Mouse (Mus musculus) CH12.LX (cell line): ENCODE data around the gene Tmem239. TPM values are rescaled to one million over a fixed set of nuclear protein-coding genes. Genes with fewer than 3 reads are reported as not detected.

ENCODE experiments used
- DNase-seq: peaks from one replicate; pipeline ENCODE4 v3.0.0-alpha.2; 2013; ENCODE audit errors: extremely low read depth
- H3K27ac ChIP-seq: 2 replicates; pipeline ENCODE4 v1.5.1; 2012; ENCODE audit warnings: low read depth, mild to moderate bottlenecking, control low read depth, moderate library complexity; ENCODE audit not compliant: insufficient read depth
- H3K27me3 ChIP-seq: replicated peaks from 2 replicates; pipeline ENCODE3; 2012; ENCODE audit warnings: inconsistent platforms
- H3K36me3 ChIP-seq, 2 experiments: replicated peaks in 1 of 2; 2 replicates each; pipeline versions ENCODE3 to v1.6.1; 2012; ENCODE audit warnings: inconsistent platforms in 1 of 2, low read length in 1 of 2, mild to moderate bottlenecking in 1 of 2, mixed read lengths in 1 of 2, moderate library complexity in 1 of 2; ENCODE audit not compliant: control insufficient read depth in 1 of 2, insufficient read depth in 1 of 2
- H3K4me1 ChIP-seq, 2 experiments: 2 replicates each; pipeline ENCODE4 v1.6.1; 2012; ENCODE audit warnings: inconsistent platforms in 1 of 2, moderate library complexity in 1 of 2; ENCODE audit not compliant: insufficient read depth in 2 of 2, control insufficient read depth in 1 of 2
- H3K4me2 ChIP-seq: 2 replicates; pipeline ENCODE4 v1.6.1; 2012; ENCODE audit warnings: low read depth, mild to moderate bottlenecking, control low read depth; ENCODE audit not compliant: poor library complexity, insufficient read depth, severe bottlenecking
- H3K4me3 ChIP-seq, 3 experiments: fragments of 150-350 bp in 1 of 3; sonication (generic) in 1 of 3; replicated peaks in 1 of 3; 2 replicates each; pipeline versions ENCODE3 to v1.5.1; 2011 to 2012; ENCODE audit warnings: low read depth in 2 of 3, low read length in 2 of 3, mild to moderate bottlenecking in 2 of 3, moderate library complexity in 2 of 3, control low read depth in 1 of 3, improper control_type of control experiment in 1 of 3, inconsistent platforms in 1 of 3, mixed read lengths in 1 of 3; ENCODE audit not compliant: poor library complexity in 1 of 3
- H3K79me2 ChIP-seq: replicated peaks from 2 replicates; pipeline ENCODE4 v1.6.1; 2012; ENCODE audit warnings: mild to moderate bottlenecking, moderate library complexity; ENCODE audit not compliant: control insufficient read depth, poor library complexity, insufficient read depth, severe bottlenecking; ENCODE audit errors: extremely low read depth
- H3K9ac ChIP-seq: 2 replicates; pipeline ENCODE4 v1.6.1; 2012; ENCODE audit warnings: low read depth, mild to moderate bottlenecking, control low read depth, moderate library complexity; ENCODE audit not compliant: insufficient read depth
- H3K9me3 ChIP-seq: replicated peaks from 2 replicates; pipeline ENCODE3; 2012; ENCODE audit warnings: low read length, inconsistent platforms, mixed read lengths
- BHLHE40 ChIP-seq: IDR thresholded peaks from 2 replicates; pipeline ENCODE4 v1.6.1; 2011; ENCODE audit warnings: mild to moderate bottlenecking, low read depth, low read length, improper control_type of control experiment
- CHD1 ChIP-seq: IDR thresholded peaks from 2 replicates; pipeline ENCODE4 v1.6.1; 2012; ENCODE audit warnings: low read depth, low read length, improper control_type of control experiment, inconsistent platforms
- CTCF ChIP-seq, 2 experiments: IDR thresholded peaks in 1 of 2; conservative IDR thresholded peaks in 1 of 2; 2 replicates each; pipeline ENCODE4 v1.5.1; 2011 to 2012; ENCODE audit warnings: low read depth in 2 of 2, low read length in 2 of 2, improper control_type of control experiment in 1 of 2, inconsistent platforms in 1 of 2, mild to moderate bottlenecking in 1 of 2, moderate library complexity in 1 of 2
- E2F4 ChIP-seq: IDR thresholded peaks from 2 replicates; pipeline ENCODE4 v1.6.1; 2011; ENCODE audit warnings: low read depth, low read length, improper control_type of control experiment; ENCODE audit not compliant: insufficient replicate concordance
- ELF1 ChIP-seq: IDR thresholded peaks from 2 replicates; pipeline ENCODE4 v1.6.1; 2014; ENCODE audit warnings: low read depth, mild to moderate bottlenecking, inconsistent platforms, low read length, improper control_type of control experiment
- GABPA ChIP-seq: IDR thresholded peaks from 2 replicates; pipeline ENCODE4 v1.6.1; 2012; ENCODE audit warnings: low read depth, low read length, improper control_type of control experiment, inconsistent platforms; ENCODE audit not compliant: insufficient replicate concordance
- IRF4 ChIP-seq: IDR thresholded peaks from 2 replicates; pipeline ENCODE4 v1.6.1; 2014; ENCODE audit warnings: low read depth, mild to moderate bottlenecking, inconsistent platforms, low read length, improper control_type of control experiment
- MAFK ChIP-seq: IDR thresholded peaks from 2 replicates; pipeline ENCODE4 v1.6.1; 2011; ENCODE audit warnings: low read length, improper control_type of control experiment; ENCODE audit not compliant: insufficient replicate concordance
- MEF2A ChIP-seq: IDR thresholded peaks from 2 replicates; pipeline ENCODE4 v1.6.1; 2014; ENCODE audit warnings: low read depth, mild to moderate bottlenecking, inconsistent platforms, low read length, improper control_type of control experiment, borderline replicate concordance
- MXI1 ChIP-seq: IDR thresholded peaks from 2 replicates; pipeline ENCODE4 v1.6.1; 2011; ENCODE audit warnings: mild to moderate bottlenecking, low read depth, low read length, improper control_type of control experiment
- NRF1 ChIP-seq: IDR thresholded peaks from 2 replicates; pipeline ENCODE4 v1.6.1; 2014; ENCODE audit warnings: low read depth, mild to moderate bottlenecking, inconsistent platforms, low read length, improper control_type of control experiment, moderate library complexity
- PAX5 ChIP-seq: IDR thresholded peaks from 2 replicates; pipeline ENCODE4 v1.6.1; 2012; ENCODE audit warnings: low read length, inconsistent platforms, mixed read lengths
- RAD21 ChIP-seq: IDR thresholded peaks from 2 replicates; pipeline ENCODE4 v1.6.1; 2011; ENCODE audit warnings: low read depth, mild to moderate bottlenecking, low read length, improper control_type of control experiment, moderate library complexity
- SMC3 ChIP-seq: IDR thresholded peaks from 2 replicates; pipeline ENCODE4 v1.6.1; 2011; ENCODE audit warnings: low read depth, low read length, improper control_type of control experiment
- TBP ChIP-seq: conservative IDR thresholded peaks from 2 replicates; pipeline ENCODE4 v1.6.1; 2011; ENCODE audit warnings: low read depth, low read length, improper control_type of control experiment
- TCF12 ChIP-seq: IDR thresholded peaks from 2 replicates; pipeline ENCODE4 v1.6.1; 2014; ENCODE audit warnings: low read depth, mild to moderate bottlenecking, inconsistent platforms, low read length, improper control_type of control experiment
- UBTF ChIP-seq: IDR thresholded peaks from 2 replicates; pipeline ENCODE4 v1.6.1; 2012; ENCODE audit warnings: low read depth, mild to moderate bottlenecking, inconsistent platforms, low read length, improper control_type of control experiment, moderate library complexity
- USF2 ChIP-seq: conservative IDR thresholded peaks from 2 replicates; pipeline ENCODE4 v1.6.1; 2011; ENCODE audit warnings: low read depth, low read length, improper control_type of control experiment
- ZKSCAN1 ChIP-seq: IDR thresholded peaks from 2 replicates; pipeline ENCODE4 v1.6.1; 2012; ENCODE audit warnings: low read depth, inconsistent platforms, low read length, improper control_type of control experiment, borderline replicate concordance
- dilution Hi-C: fragments of 300-500 bp; cut with MboI; formaldehyde crosslinking; loops from 2 replicates; pipeline ENCODE4 v1.14.3; 2020; ENCODE audit warnings: low sequenced_read_pairs; ENCODE audit not compliant: extremely low pct_unique_long_range_greater_than_20kb, extremely low pct_ligation_motif_present
- in situ Hi-C: fragments of 300-500 bp; cut with MboI; formaldehyde crosslinking; loops from 3 replicates; pipeline ENCODE4 v1.14.3; 2019; ENCODE audit warnings: low sequenced_read_pairs, low pct_ligation_motif_present, low pct_unique_long_range_greater_than_20kb, mixed read lengths
- polyA plus RNA-seq: library from polyadenylated mRNA; unstranded; fragments of >175 nt; gene quantifications from 2 replicates; pipeline ENCODE4 v1.2.1, GENCODE M21; 2012; ENCODE audit warnings: low read depth; ENCODE audit not compliant: insufficient read length
- total RNA-seq, 2 experiments: library from RNA; depleted of rRNA; stranded (reverse); fragments of 300-350 nt in 1 of 2; fragments of >200 nt in 1 of 2; gene quantifications; 2 replicates each; pipeline ENCODE4 v1.2.3; 2012 to 2014

The Tmem239 gene
- total and polyA plus RNA-seq, 3 experiments, result not detected

- Histone ChIP-seq H3K9me3 (no peaks in the 10 kb centered on the region), H3K4me3 (no peak overlapping the region), H3K79me2 (peaks cover 80% of the 10 kb centered on the region), H3K4me2 (no peak overlapping the region), H3K4me1 (peaks cover 2 to 77% of the 10 kb centered on the region in 2 experiments; a peak in 3 of 4 replicates), H3K27ac (no peak overlapping the region), H3K9ac (no peak overlapping the region), H3K27me3 (no peaks in the 10 kb centered on the region), H3K36me3 (peaks cover 13 to 59% of the 10 kb centered on the region in 2 experiments)
- TF ChIP-seq GABPA (no peak), NRF1 (no peak), TCF12 (no peak), E2F4 (no peak), ZKSCAN1 (no peak), MAFK (no peak), ELF1 (no peak), CTCF (conservative IDR thresholded peaks at IDR 0.05 in 1 of 2, IDR thresholded peaks at IDR 0.05 in 1 of 2; ENCODE audit: low read depth in 2 of 2, low read length in 2 of 2) (no peak), UBTF (no peak), PAX5 (no peak), MXI1 (no peak), IRF4 (no peak), USF2 (no peak), TBP (no peak)
- dilution Hi-C loops (no loop called here), in situ Hi-C loops (no loop called here)
- DNase-seq, result no peak
Observed at GRCm38 (mm10) chr2:130430484-130430883, 24.2 kb downstream of the Tmem239 start.

GRCm38 (mm10) chr2:130432157-130432556 lies 25.9 kb downstream of the Tmem239 start:
- DNase-seq, result no peak
- H3K9me3 ChIP-seq, result no peaks in the 10 kb centered on the region
- no peak overlapping the region for H3K4me3 ChIP-seq
- no peak overlapping the region for H3K27ac ChIP-seq
- TF ChIP-seq NRF1 (no peak), RAD21 (no peak), E2F4 (no peak), TBP (no peak), SMC3 (no peak), CHD1 (no peak), BHLHE40 (no peak), MEF2A (no peak)
- TF ChIP-seq, all 38 proteins: peak for 0
- dilution Hi-C loops, result no loop called here
- no peak overlapping the region for H3K4me2 ChIP-seq
- H3K9ac ChIP-seq, result no peak overlapping the region
- H3K79me2 ChIP-seq, result peaks cover 74% of the 10 kb centered on the region
- peaks cover 2 to 64% of the 10 kb centered on the region in 2 experiments; a peak in 3 of 4 replicates for H3K4me1 ChIP-seq
- peaks cover 17 to 67% of the 10 kb centered on the region in 2 experiments for H3K36me3 ChIP-seq
- in situ Hi-C loops, result no loop called here
- no peaks in the 10 kb centered on the region for H3K27me3 ChIP-seq
